Mouse (Mus musculus) heart, postnatal 4 days (tissue): ENCODE data around the gene Snrpb2. TPM values are rescaled to one million over a fixed set of nuclear protein-coding genes. Genes with fewer than 3 reads are reported as not detected.

Experiments used
- DNase-seq: peaks from one replicate; pipeline ENCODE4 v3.0.0; 2021
- total RNA-seq, 2 experiments: library from RNA; stranded (reverse); gene quantifications; 2 replicates each; pipeline ENCODE4 v1.2.3; 2021

Gene Snrpb2
- total RNA-seq, 2 experiments from 2014 or later: 34.9 to 36.4 TPM

GRCm38 (mm10) chr2:143094761-143095160, 31.9 kb downstream of the Snrpb2 start:
- DNase-seq: no peak

- no peak for DNase-seq
These were observed 34.3 kb downstream of the Snrpb2 start for GRCm38 (mm10) chr2:143097170-143097569.

- DNase-seq: no peak
These were observed 51.0 kb downstream of the Snrpb2 start for GRCm38 (mm10) chr2:143113859-143114258.

- no peak for DNase-seq
These were observed 51.9 kb downstream of the Snrpb2 start for GRCm38 (mm10) chr2:143114716-143115115.

- peak; percentile 14 for DNase-seq
These were observed 54.6 kb downstream of the Snrpb2 start for GRCm38 (mm10) chr2:143117453-143117852.

GRCm38 (mm10) chr2:143118221-143118620, 55.4 kb downstream of the Snrpb2 start:
- DNase-seq: no peak

Other genes with a start within 250 kb of the Snrpb2 start
- gene Kif16b, start 161.5 kb upstream of the Snrpb2 start, total RNA-seq: 10 to 100 TPM; 24.9 to 27.0 TPM
- not detected for gene Otor, start 15.4 kb downstream of the Snrpb2 start, total RNA-seq